Mouse (Mus musculus) left cerebral cortex, postnatal 4 days (tissue): ENCODE measurements around the gene Capn1. TPM values are rescaled to one million over a fixed set of nuclear protein-coding genes. Genes with fewer than 3 reads are reported as not detected.

Experiments
- DNase-seq: peaks from one replicate; pipeline ENCODE4 v3.0.0-alpha.2; 2022
- intact Hi-C: fragments of 180-260 bp; cut with DNase I; formaldehyde crosslinking; loops from one replicate; pipeline ENCODE4 v1.15.1; 2025
- microRNA-seq: library from miRNA; unstranded; fragments of <30 nt; microRNA quantifications from one replicate; pipeline ENCODE4 v1.2.0, GENCODE M21; 2022
- total RNA-seq, 2 experiments: library from RNA; stranded (reverse); gene quantifications; 2 replicates each; pipeline ENCODE4 v1.2.3; 2021

Gene Capn1
- total RNA-seq, 2 experiments from 2014 or later = 12.1 to 14.2 TPM

DNA sequence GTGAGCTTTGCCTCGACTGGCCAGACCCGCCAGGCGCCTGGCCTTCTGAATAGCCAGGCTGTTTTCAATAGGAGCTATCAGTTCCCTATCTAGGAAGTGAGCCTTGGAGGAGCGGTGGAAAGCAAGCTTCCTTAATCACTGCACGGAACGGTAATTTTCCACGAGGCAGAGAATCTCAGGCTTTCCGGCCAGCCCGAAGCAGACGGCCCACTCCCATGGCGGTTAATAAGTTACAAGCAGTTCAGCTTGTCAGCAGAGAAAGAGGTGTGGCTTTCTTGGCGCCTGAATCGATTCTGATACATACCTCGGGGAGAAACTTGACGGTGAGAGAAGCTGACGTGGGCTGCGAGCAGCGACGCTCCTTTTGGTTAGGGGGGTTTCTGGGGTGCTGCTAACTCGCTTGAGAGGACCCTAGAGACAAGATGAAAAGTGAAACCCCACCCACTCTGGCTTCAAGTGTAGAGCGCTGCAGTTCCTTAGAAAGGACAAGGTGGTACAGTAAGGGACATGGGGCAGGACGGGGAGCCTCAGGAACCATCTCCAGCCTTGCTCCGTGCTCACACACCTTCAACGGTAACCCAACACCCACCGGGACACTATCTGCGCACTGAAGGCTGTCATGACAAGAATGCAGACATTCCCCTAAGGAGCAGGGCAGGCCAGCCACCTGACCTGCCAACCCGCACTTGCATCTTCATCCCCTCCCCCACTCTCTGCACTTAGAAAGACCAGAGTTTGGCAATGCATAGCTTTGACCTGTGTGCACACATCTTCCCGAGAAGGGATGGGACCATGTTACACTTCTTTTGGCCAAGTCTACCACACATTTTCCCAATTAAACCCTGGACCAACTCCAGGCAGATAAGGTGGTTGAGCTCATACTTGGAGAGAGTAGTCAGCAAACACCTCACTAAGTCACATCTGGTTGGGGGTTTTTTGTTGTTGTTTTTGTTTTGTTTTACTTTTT is 59.7 kb downstream of the Capn1 start:
- DNase-seq = no peak
- intact Hi-C loops = loop anchor here (5.0 kb wide), 1 partner anchor 34 kb away; the partner anchor contains the start of gene Cdc42ep2

DNA sequence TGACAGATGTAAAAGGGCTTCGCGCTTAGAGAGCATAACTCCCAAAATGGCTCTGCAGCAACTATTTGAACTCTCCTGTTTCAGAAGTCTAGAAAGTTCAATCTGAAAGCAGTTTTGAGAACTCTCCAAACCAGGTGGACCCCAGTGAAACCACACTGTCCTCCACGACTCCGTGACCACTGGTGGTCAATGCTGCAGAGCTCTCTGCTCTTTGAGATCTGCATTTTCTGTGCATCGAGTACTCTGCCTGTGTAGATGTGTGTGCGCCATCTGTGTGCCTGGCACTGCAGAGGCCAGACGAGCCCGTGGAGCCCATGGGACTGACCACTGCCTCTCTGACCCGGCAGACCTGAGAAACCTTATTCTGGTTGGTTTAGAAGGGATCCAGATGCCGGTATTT is 60.8 kb downstream of the Capn1 start:
- intact Hi-C loops = loop anchor here (5.0 kb wide), 1 partner anchor 33 kb away; the partner anchor contains the start of gene Cdc42ep2
- DNase-seq = no peak

DNA sequence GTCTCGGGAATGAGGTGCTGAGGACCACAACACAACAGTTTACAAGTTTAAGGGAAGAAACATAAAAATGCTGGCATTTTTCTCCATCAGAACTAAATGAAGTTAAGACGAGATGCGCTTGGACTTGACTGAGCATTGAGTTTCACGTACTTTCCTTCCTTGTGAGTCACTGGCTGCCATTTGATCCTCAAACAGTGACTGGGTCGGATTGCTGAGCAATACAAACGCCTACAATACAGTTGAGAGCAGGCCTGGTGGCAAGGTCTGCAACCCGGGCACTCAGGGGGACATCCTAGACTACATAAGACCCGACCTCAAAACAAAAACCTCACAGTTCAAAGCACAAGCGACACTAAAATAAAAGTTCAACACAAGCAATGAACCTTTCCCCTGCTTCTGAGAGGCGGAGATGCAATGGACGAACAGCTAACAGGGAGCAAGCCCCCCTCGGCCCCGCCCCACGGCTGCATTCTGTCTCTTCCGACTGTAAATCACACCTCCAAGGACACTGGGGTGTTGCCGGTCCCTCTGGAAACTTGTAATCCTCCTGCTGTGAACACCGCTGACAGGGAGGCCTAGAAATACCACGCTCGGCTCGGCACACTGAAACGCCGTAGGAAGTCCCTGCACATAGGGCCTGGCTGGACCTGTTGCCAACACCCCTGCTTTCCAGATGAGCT is 61.5 kb downstream of the Capn1 start:
- intact Hi-C loops = no loop called here
- DNase-seq = no peak

DNA sequence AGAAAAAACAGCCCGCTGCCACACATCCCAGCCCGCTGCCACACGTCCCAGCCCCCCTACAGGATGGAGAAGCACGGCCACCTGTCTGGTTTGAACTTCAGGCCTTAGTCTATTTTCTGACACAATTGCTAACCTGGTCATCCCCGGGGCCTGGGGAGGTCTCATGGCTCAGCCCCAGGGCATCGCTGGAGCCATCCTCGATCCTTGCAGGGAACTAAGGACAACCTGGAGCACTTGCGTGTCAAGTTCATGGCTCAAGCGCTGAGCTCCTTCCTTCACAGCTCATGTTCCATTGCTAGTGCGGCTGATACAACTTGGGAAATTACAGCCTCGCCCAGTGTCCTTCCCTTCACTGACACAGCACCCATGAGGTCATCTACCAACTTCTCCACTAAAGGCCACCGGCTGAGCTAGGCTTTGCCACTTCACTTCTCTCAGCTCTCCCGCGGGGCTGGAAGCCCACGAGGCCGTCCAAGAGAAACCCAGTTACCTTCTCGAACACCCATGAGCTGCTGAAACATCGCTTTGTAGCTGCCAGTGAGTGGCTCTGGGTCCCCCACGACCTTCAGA is 62.4 kb downstream of the Capn1 start:
- intact Hi-C loops = no loop called here
- DNase-seq = no peak

DNA sequence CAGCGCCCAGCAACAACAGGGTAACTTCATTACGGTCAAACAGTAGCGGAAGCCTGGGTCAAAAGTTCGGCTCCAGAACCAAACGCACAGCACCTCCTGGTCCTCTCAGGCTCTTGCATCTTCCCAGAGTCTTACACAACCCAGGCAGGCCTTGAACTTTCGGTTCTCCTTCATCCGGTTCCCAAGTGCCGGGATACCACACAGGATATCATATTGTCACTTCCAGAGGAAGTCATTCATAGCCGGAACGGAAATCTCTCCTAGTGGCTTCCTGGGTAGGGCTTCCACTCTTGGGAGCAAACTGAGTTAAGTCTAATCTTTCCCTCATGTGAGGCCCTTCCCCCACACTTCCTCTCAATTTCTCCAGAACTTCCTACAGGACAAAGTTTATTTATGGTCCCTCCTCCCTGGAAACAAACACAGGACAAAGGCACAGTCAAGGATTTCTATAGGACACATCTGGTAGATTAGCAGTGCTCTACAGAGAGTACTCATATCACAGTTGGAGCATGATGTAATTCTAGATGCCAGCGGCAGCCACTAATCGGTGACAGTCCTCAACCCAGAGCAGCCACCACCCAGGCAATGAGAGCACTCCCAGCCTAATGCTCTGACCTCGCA is 63.5 kb downstream of the Capn1 start:
- intact Hi-C loops = no loop called here
- DNase-seq = no peak

DNA sequence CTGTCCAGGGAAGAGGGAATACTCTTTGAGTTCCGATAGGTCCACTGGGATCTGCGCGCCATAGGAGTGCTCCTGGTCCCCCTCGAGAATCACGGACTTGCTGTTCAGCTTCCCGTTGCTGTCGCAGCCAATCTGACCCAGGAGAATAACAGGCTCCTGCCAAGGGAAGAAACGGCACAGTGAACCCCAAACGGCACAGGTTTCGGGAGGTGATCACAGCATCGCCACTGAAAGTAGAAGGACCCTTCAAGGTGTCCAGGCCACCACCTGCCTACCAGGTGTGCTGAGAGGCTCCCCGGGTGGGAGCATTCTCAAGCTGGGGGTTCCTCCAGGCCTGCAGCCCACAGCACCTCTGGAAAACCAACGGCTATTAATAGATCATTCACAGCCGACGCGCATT is 64.1 kb downstream of the Capn1 start:
- DNase-seq = no peak
- intact Hi-C loops = no loop called here

DNA sequence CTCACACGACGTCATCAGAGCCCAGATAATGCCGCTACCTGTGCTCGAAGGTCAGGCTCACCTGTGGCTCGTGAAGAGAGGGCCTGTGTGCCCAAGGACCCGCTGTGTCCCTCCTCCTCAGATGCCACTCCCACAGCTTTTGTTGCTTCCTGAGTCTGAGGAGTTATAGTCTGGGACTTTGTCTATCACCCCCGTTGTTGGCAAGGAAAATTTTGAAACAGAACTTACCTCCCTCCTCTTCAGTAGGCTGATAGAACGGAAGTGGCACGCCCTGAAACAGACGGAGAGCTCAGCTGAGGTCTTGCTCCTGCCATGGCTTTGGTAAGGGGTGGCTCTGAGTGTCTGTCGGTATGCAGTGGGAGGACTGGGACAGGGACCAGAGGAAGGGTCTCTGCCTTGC is 65.5 kb downstream of the Capn1 start:
- intact Hi-C loops = no loop called here

DNA sequence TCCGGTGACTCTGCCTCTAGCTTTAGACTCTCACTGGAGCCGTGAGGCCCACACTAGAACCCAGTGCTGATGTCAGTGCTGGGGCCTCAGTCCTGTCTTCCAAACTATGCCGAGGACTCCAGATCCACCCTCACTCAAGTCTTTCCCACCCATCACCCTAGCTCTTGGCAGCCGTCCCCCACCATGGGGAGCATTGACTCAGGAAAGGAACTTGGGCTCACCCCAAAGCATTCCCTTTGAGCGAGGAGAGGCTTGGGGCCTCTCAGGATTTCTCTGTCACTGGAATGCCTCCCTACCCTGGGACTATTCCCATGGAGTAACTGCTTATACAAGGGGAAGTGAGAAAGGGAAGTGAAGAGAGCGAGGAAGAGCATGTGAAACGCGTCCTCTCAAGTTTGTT is 69.8 kb downstream of the Capn1 start:
- DNase-seq = no peak
- intact Hi-C loops = no loop called here

More for the DNA sequence above, 65.5 kb downstream of the Capn1 start:
- no peak for DNase-seq

DNA sequence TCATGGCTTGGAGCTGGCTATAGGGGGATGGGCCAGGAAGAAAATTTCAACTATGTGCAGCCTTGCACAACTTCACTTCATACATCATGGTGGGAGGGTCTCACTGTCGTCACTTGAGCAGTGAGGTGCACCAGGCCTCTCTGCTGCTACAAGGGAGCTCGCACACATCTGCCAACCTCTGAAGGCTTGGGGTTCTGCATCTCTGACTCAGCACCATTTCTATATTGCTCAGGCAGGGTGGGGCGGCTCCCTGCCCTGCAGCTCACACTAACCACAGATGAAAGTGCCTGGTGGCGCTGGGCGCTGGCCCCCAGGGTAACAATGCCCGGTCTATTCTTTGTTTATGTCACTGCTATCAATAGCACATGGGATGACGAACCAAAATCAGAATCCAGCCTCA is 70.7 kb downstream of the Capn1 start:
- DNase-seq = no peak
- intact Hi-C loops = no loop called here

DNA sequence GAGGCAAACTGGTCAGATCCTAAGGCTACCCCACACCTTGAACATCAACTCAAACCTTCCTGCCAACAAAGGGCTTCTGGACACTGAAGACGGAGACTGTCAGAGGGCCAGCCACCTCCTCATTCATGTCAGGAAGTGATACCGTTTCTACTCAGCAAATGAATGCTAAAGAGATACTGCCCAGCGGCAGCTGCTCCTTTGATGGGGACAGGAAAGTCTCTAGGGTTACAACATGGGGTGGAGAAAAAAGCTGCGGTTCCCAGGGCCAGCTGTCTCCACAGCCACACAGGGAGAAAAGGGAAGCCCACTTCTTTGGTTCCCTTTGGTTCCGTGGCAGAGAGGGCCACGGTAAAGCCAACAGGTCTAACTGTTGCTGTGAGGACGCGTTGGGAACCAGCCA is 71.6 kb downstream of the Capn1 start:
- intact Hi-C loops = no loop called here
- no peak for DNase-seq

DNA sequence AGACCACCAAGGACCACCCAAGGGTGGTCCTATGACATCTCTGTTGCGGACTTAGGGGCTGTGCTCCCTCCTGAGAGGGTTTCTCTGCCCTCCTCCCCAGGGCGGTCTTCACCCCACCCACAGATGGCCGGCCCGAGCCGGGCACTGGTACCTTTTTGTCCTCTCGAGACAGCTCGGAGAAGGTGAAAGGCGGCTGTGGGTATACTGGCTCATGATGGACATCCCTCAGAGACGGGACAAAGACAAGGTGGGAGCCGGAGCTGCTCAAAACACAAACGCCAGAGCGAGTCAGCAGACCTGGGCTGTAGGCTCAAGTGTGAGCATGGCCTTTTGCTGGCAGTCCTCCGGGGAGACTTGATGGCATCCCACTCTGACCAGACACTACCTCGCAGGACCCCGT is 72.3 kb downstream of the Capn1 start:
- DNase-seq = no peak
- intact Hi-C loops = no loop called here

DNA sequence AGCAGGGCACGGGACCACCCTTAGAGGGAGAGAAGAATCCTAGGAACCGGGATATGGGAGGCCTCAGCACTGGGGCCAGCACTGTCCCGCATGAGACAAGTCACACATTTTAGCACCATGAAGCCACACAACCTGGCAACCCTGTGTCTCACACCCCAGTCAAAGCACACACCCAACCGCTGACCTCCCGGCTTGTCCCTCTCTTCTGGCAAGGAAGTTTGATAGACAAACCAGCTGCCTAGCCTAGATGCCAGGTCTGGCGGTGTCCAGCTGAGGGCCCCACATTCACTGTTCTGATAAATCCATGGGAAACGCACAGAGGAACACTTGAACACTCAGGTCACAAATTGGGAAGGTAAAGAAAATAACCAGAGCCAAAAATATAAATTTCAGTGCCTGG is 73.1 kb downstream of the Capn1 start:
- intact Hi-C loops = no loop called here
- DNase-seq = no peak

DNA sequence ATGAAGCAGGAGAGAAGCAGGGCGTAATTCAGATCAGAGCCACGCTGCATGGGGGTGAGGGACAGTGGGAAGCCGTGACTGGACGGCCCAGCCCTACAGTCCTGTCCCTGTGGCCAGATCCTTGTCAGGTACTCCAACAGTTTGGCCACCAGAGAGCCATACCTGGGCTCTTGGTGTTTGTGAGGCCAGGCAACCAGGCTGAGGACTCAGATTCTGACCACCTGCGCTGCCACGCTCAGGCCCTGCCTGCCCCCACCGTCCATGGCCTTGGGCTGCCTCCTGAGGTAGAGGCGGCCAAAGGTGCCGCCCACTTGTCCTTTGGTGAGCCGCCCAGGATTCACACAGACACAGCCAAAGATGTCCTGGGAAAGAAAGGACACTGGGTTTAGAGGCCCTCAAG is 75.0 kb downstream of the Capn1 start:
- DNase-seq = no peak
- intact Hi-C loops = no loop called here

DNA sequence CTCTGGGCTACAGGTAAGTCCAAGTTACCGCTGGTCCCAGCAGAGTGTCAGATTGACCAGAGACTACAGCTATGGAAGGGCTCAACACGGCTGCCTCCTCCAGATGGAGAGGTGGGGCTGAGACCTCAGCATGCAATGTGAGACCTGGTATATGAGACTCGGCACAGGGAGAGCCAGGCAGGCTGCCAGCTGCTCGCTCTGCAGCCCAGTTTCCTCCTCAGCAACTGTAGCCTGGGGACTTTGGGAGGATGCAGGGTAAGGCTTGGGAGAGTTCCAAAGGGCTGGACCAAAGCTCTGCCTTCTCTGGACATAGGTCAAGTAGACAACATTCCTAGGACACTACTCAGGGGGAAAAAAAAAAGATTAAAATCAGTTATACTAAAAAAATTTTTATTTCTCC is 75.5 kb downstream of the Capn1 start:
- peak; percentile 90 for DNase-seq
- intact Hi-C loops = no loop called here

DNA sequence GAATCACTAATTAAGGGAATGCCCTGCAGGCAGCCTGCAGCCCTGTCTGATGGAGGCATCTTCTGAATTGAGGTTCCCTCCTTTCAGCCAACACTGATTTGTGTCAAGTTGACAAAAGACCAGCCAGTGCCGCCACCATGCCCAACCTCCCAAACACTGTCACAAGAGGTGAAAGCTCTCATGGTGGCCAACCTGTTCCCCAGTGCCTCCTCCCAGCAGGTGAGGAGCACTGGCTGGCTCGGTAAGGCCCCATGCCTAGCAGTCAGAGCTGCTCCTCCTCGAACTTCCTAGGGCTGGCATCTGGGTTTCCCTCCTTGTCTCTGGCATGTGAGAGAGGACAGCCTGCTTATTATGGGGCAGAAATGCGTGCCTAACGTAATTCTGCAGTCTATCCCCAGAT is 76.0 kb downstream of the Capn1 start:
- DNase-seq = no peak
- intact Hi-C loops = no loop called here

Small RNA genes lying within 50 kb of the gene (microRNA-seq; reads per million reads assigned to microRNA genes)
- 2.7 reads per million for gene Mir6988

Other genes starting within 250 kb of the Capn1 start
- gene Scyl1, start 244.5 kb downstream of the Capn1 start, total RNA-seq = 10 to 100 TPM; 81.7 to 81.8 TPM
- gene Frmd8, start 140.6 kb downstream of the Capn1 start, total RNA-seq = 10 to 100 TPM; 12.1 to 13.4 TPM
- 1 to 10 TPM; 1.4 to 2.0 TPM for gene Slc25a45, start 138.1 kb downstream of the Capn1 start, total RNA-seq
- 10 to 100 TPM; 10.2 to 11.7 TPM for gene Tigd3, start 121.7 kb downstream of the Capn1 start, total RNA-seq
- 10 to 100 TPM; 76.1 to 84.1 TPM for gene Dpf2, start 102.9 kb downstream of the Capn1 start, total RNA-seq
- gene Cdc42ep2, start 91.1 kb downstream of the Capn1 start, total RNA-seq = 10 to 100 TPM; 11.2 to 14.2 TPM
- gene Pola2, start 51.7 kb downstream of the Capn1 start, total RNA-seq = 10 to 100 TPM; 14.3 to 16.4 TPM
- gene Slc22a20, start 29.8 kb downstream of the Capn1 start, total RNA-seq = not detected
- 10 to 100 TPM; 38.6 to 39.4 TPM for gene Syvn1, start 30.7 kb upstream of the Capn1 start, total RNA-seq
- 10 to 100 TPM; 41.2 to 41.4 TPM for gene Mrpl49, start 41.9 kb upstream of the Capn1 start, total RNA-seq
- gene Fau, start 41.9 kb upstream of the Capn1 start, total RNA-seq = 100 to 1,000 TPM; 874 to 875 TPM
- 10 to 100 TPM; 25.1 to 27.5 TPM for gene Znhit2, start 45.3 kb upstream of the Capn1 start, total RNA-seq
- 10 to 100 TPM; 69.0 to 71.2 TPM for gene Tm7sf2, start 52.5 kb upstream of the Capn1 start, total RNA-seq
- gene Vps51, start 61.3 kb upstream of the Capn1 start, total RNA-seq = 10 to 100 TPM; 96.6 to 96.8 TPM
- not detected for gene Tmem262, start 64.1 kb upstream of the Capn1 start, total RNA-seq
- 1 to 10 TPM; 1.1 TPM for gene Gm28374, start 66.4 kb upstream of the Capn1 start, total RNA-seq
- gene Zfpl1, start 69.1 kb upstream of the Capn1 start, total RNA-seq = 10 to 100 TPM; 50.9 to 51.5 TPM
- 1 to 10 TPM; 1.5 to 3.0 TPM for gene Cdca5, start 69.1 kb upstream of the Capn1 start, total RNA-seq
- gene AC131692.1, start 78.5 kb upstream of the Capn1 start, total RNA-seq = not detected
- gene Naaladl1, start 89.9 kb upstream of the Capn1 start, total RNA-seq = under 1 TPM; 0.14 to 0.32 TPM
- gene Sac3d1, start 102.8 kb upstream of the Capn1 start, total RNA-seq = 10 to 100 TPM; 25.4 to 25.9 TPM
- 10 to 100 TPM; 36.0 to 41.2 TPM for gene Snx15, start 112.4 kb upstream of the Capn1 start, total RNA-seq
- not detected for gene Batf2, start 125.1 kb upstream of the Capn1 start, total RNA-seq
- 10 to 100 TPM; 54.3 to 62.5 TPM for gene Arl2, start 125.7 kb upstream of the Capn1 start, total RNA-seq
- not detected for gene Majin, start 168.5 kb upstream of the Capn1 start, total RNA-seq
- not detected for gene Gpha2, start 210.5 kb upstream of the Capn1 start, total RNA-seq
- gene Ppp2r5b, start 220.0 kb upstream of the Capn1 start, total RNA-seq = 100 to 1,000 TPM; 189 to 193 TPM
- gene Atg2a, start 225.8 kb upstream of the Capn1 start, total RNA-seq = 10 to 100 TPM; 29.3 to 29.7 TPM